Mouse (Mus musculus): ENCODE measurements around the gene Ckap4. TPM values are rescaled to one million over a fixed set of nuclear protein-coding genes. Genes with fewer than 3 reads are reported as not detected.
"Not testable (repeated sequence)": the region's sequence is repeated elsewhere in the genome, so short reads cannot be mapped to it uniquely, and the experiment has no call there.

The Ckap4 gene
- total and polyA plus RNA-seq, 2 experiments from 2014 or later, result 50.1 to 66.3 TPM

DNA sequence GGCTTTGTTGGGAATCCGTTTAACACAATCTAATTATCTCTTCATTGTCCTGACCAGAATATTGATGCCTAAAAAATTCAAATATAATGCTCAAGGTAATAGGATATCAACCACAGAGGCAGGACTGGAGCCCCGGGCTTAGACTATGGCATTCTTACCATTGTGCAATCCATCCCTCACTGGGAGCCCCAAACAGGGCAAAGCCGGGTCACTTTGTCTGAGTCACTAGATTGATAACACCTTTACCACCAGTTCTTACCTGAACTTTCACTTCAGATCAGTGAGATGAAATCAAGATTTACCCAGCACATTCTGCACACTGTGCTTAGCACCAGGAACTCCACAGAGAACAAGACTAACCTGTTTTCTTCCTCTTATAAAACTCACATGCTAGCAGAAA, 50.3 kb downstream of the Ckap4 start:
- no peaks in the 10 kb centered on the region for H3K9me3 ChIP-seq (ENCODE audit: low read length)
- H3K4me2 ChIP-seq (ENCODE audit: low read depth), result no peak overlapping the region
- H3K36me3 ChIP-seq (ENCODE audit: insufficient read depth), result no peaks in the 10 kb centered on the region
- H3K27me3 ChIP-seq (ENCODE audit: insufficient read depth, low read length), result no peaks in the 10 kb centered on the region
- no peak overlapping the region for H3K9ac ChIP-seq
- H3K4me1 ChIP-seq (ENCODE audit: insufficient read depth), result no peaks in the 10 kb centered on the region
- WGBS, result 82% methylated on average over 3 of the region's 3 CpGs
- H3K4me3 ChIP-seq (ENCODE audit: low read depth, low read length), result no peak overlapping the region
- H3K27ac ChIP-seq (ENCODE audit: low read depth, low read length), result no peak overlapping the region
- no peak for DNase-seq
- TF ChIP-seq CTCF (IDR thresholded peaks at IDR 0.05; ENCODE audit: low read depth), result no peak
- no peak for ATAC-seq

GRCm38 (mm10) chr10:84483069-84483468, 50.8 kb downstream of the Ckap4 start:
- Histone ChIP-seq H3K36me3 (ENCODE audit: insufficient read depth) (no peaks in the 10 kb centered on the region), H3K4me2 (ENCODE audit: low read depth) (no peak overlapping the region), H3K27me3 (ENCODE audit: insufficient read depth, low read length) (no peaks in the 10 kb centered on the region), H3K9ac (no peak overlapping the region), H3K4me1 (ENCODE audit: insufficient read depth) (no peaks in the 10 kb centered on the region), H3K4me3 (ENCODE audit: low read depth, low read length) (no peak overlapping the region), H3K9me3 (ENCODE audit: low read length) (no peaks in the 10 kb centered on the region), H3K27ac (ENCODE audit: low read depth, low read length) (no peak overlapping the region)
- no peak for DNase-seq
- ATAC-seq, result no peak
- TF ChIP-seq CTCF (IDR thresholded peaks at IDR 0.05; ENCODE audit: low read depth), result no peak
- 79% methylated on average over 2 of the region's 2 CpGs for WGBS

DNA sequence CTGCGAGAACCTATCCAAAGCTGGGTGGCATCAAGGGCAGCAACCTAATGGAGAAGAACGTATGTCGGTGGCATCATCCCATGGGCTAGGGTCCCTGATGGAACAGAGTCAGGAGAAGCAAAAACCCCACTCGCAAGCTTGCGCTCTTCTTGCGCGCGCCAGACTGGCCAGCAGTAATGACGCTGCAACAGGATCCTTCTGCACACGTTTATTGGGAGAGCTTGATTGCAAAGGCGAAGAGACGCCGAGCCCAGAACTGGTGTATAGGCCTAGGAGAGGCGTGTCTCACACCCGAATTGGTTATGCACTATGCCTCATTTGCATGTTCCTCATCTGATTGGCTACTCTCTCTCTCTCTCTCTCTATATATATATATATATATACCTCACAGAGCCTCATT, 51.4 kb downstream of the Ckap4 start:
- H3K9ac ChIP-seq; H3K9me3 ChIP-seq (ENCODE audit: low read length); H3K27me3 ChIP-seq (ENCODE audit: insufficient read depth, low read length); DNase-seq; H3K4me1 ChIP-seq (ENCODE audit: insufficient read depth); H3K4me2 ChIP-seq (ENCODE audit: low read depth); ATAC-seq; H3K36me3 ChIP-seq (ENCODE audit: insufficient read depth); H3K27ac ChIP-seq (ENCODE audit: low read depth, low read length); H3K4me3 ChIP-seq (ENCODE audit: low read depth, low read length): not testable (repeated sequence)
- 91% methylated on average over 15 of the region's 15 CpGs for WGBS

GRCm38 (mm10) chr10:84481327-84481671, 52.6 kb downstream of the Ckap4 start:
- DNase-seq (no peak), ATAC-seq (no peak)
- no peak overlapping the region for H3K4me3 ChIP-seq (ENCODE audit: low read depth, low read length)
- H3K4me1 ChIP-seq (ENCODE audit: insufficient read depth), result no peaks in the 10 kb centered on the region
- H3K27ac ChIP-seq (ENCODE audit: low read depth, low read length), result no peak overlapping the region
- 70% methylated on average over 5 of the region's 5 CpGs for WGBS
- no peak overlapping the region for H3K4me2 ChIP-seq (ENCODE audit: low read depth)
- H3K36me3 ChIP-seq (ENCODE audit: insufficient read depth), result no peaks in the 10 kb centered on the region
- H3K9ac ChIP-seq, result no peak overlapping the region
- no peaks in the 10 kb centered on the region for H3K9me3 ChIP-seq (ENCODE audit: low read length)
- H3K27me3 ChIP-seq (ENCODE audit: insufficient read depth, low read length), result no peaks in the 10 kb centered on the region
- no peak for TF ChIP-seq CTCF (IDR thresholded peaks at IDR 0.05; ENCODE audit: low read depth)

- H3K9ac ChIP-seq, result no peak overlapping the region
- ATAC-seq (no peak), DNase-seq (no peak)
- WGBS, result 60% methylated on average over 8 of the region's 8 CpGs
- no peaks in the 10 kb centered on the region for H3K27me3 ChIP-seq (ENCODE audit: insufficient read depth, low read length)
- no peaks in the 10 kb centered on the region for H3K9me3 ChIP-seq (ENCODE audit: low read length)
- no peak overlapping the region for H3K4me3 ChIP-seq (ENCODE audit: low read depth, low read length)
- H3K36me3 ChIP-seq (ENCODE audit: insufficient read depth), result no peaks in the 10 kb centered on the region
- H3K27ac ChIP-seq (ENCODE audit: low read depth, low read length), result no peak overlapping the region
- no peaks in the 10 kb centered on the region for H3K4me1 ChIP-seq (ENCODE audit: insufficient read depth)
- no peak for TF ChIP-seq CTCF (IDR thresholded peaks at IDR 0.05; ENCODE audit: low read depth)
- no peak overlapping the region for H3K4me2 ChIP-seq (ENCODE audit: low read depth)
Observed at GRCm38 (mm10) chr10:84480667-84481326, 53.1 kb downstream of the Ckap4 start.

GRCm38 (mm10) chr10:84480146-84480545, 53.7 kb downstream of the Ckap4 start:
- ATAC-seq, result no peak
- Histone ChIP-seq H3K27me3 (ENCODE audit: insufficient read depth, low read length) (no peaks in the 10 kb centered on the region), H3K4me1 (ENCODE audit: insufficient read depth) (no peaks in the 10 kb centered on the region), H3K9me3 (ENCODE audit: low read length) (no peaks in the 10 kb centered on the region), H3K9ac (no peak overlapping the region), H3K4me2 (ENCODE audit: low read depth) (no peak overlapping the region), H3K4me3 (ENCODE audit: low read depth, low read length) (no peak overlapping the region), H3K36me3 (ENCODE audit: insufficient read depth) (no peaks in the 10 kb centered on the region), H3K27ac (ENCODE audit: low read depth, low read length) (no peak overlapping the region)
- no peak for DNase-seq
- WGBS, result 44% methylated on average over 4 of the region's 4 CpGs
- TF ChIP-seq CTCF (IDR thresholded peaks at IDR 0.05; ENCODE audit: low read depth), result no peak

- H3K4me1 ChIP-seq (ENCODE audit: insufficient read depth), result no peaks in the 10 kb centered on the region
- H3K9ac ChIP-seq, result no peak overlapping the region
- ATAC-seq (no peak), DNase-seq (no peak)
- no peaks in the 10 kb centered on the region for H3K27me3 ChIP-seq (ENCODE audit: insufficient read depth, low read length)
- no peak overlapping the region for H3K4me2 ChIP-seq (ENCODE audit: low read depth)
- no peaks in the 10 kb centered on the region for H3K36me3 ChIP-seq (ENCODE audit: insufficient read depth)
- no peak overlapping the region for H3K27ac ChIP-seq (ENCODE audit: low read depth, low read length)
- 6% methylated on average over 3 of the region's 3 CpGs for WGBS
- TF ChIP-seq CTCF (IDR thresholded peaks at IDR 0.05; ENCODE audit: low read depth), result no peak
- H3K4me3 ChIP-seq (ENCODE audit: low read depth, low read length), result no peak overlapping the region
- H3K9me3 ChIP-seq (ENCODE audit: low read length), result no peaks in the 10 kb centered on the region
Observed at GRCm38 (mm10) chr10:84477613-84478076, 56.2 kb downstream of the Ckap4 start.
